Comparison of ENCODE assay signal across 8 mouse cellular contexts in genomic region chr8:26833297-26833696, GRCm38 (mm10).
DNase-seq lines count a peak whose midpoint lies in the region; ATAC-seq lines count a peak whose summit lies in the region.

No protein-coding gene starts in this region.

- ATAC-seq in megakaryocyte progenitor cell, adult 5-6 weeks (replicated peaks; ENCODE audit: poor library complexity) = 0 out of 2 replicates have a peak, but pooled peaks have one; percentile 6

- DNase-seq in adrenal gland, adult (ENCODE audit: inconsistent age in 2 of 2, low spot score in 1 of 2) = peak; percentile 95 to 97
- DNase-seq in embryo, embryonic 11 days = peak; percentile 90
- peak; percentile 57 for DNase-seq in kidney, adult 11 months
- DNase-seq in frontal cortex, adult 2 months (ENCODE audit: extremely low spot score in 1 of 2, low spot score in 1 of 2) = no peak
- no peak for DNase-seq in urinary bladder, postnatal 36 days (ENCODE audit: low spot score in 2 of 2)
- DNase-seq in cerebellum, adult 9-11 months = no peak
- DNase-seq in cerebellum, adult 8-10 months = no peak

Comparison
In these comparisons a context has a peak if more than half of its experiments do, and no peak if none do; other contexts are left out.
1. DNase-seq: peak in adrenal gland, adult (2 of 2), embryo, embryonic 11 days (single experiment) and kidney, adult 11 months (single experiment); none in frontal cortex, adult 2 months (0 of 2), urinary bladder, postnatal 36 days (0 of 2), cerebellum, adult 9-11 months (single experiment) and cerebellum, adult 8-10 months (single experiment).